ENCODE assay signal across 7 mouse cellular contexts in genomic region chr3:54756058-54756457, GRCm38 (mm10). TPM values are rescaled to one million over a fixed set of nuclear protein-coding genes. Genes with fewer than 3 reads are reported as not detected.
A peak's percentile ranks its signal among the peaks of the same experiment; 100 is the strongest.
DNase-seq lines count a peak whose midpoint lies in the region; ATAC-seq and TF ChIP-seq lines count a peak whose summit lies in the region.

No protein-coding gene starts in this region.

- 0% methylated on average over 11 of the region's 11 CpGs for WGBS in kidney, embryonic 14.5 days
- WGBS in liver, embryonic 12.5 days (ENCODE audit: insufficient replicate concordance) = 6% methylated on average over 11 of the region's 11 CpGs
- 1% methylated on average over 11 of the region's 11 CpGs for WGBS in neural tube, embryonic 13.5 days
- 9% methylated on average over 11 of the region's 11 CpGs for WGBS in thymus, adult 2 months

- H3K4me1 ChIP-seq in kidney, embryonic 14.5 days (ENCODE audit: control insufficient read depth, insufficient read depth, low read length) = peaks cover 9% of the 10 kb centered on the region; the same call in 1 of the 2 replicates
- 0 out of 2 replicates have a peak, but pooled peaks cover 7% of the 10 kb centered on the region for H3K4me1 ChIP-seq in liver, embryonic 12.5 days
- peaks cover 26% of the 10 kb centered on the region for H3K4me1 ChIP-seq in neural tube, embryonic 13.5 days (replicated peaks)
- H3K4me1 ChIP-seq in thymus, adult 2 months (replicated peaks; ENCODE audit: control insufficient read depth, insufficient read depth, low read length) = no peaks in the 10 kb centered on the region

- TF ChIP-seq POLR2A in thymus, adult 2 months (IDR thresholded peaks at IDR 0.05; ENCODE audit: control insufficient read depth, extremely low read depth, insufficient read depth, low read length, poor library complexity) = no peak

- no peaks in the 10 kb centered on the region for H3K27me3 ChIP-seq in kidney, embryonic 14.5 days (ENCODE audit: control insufficient read depth, insufficient read depth, low read length)
- H3K27me3 ChIP-seq in liver, embryonic 12.5 days (replicated peaks) = peaks cover 38% of the 10 kb centered on the region
- H3K27me3 ChIP-seq in neural tube, embryonic 13.5 days = peaks cover 11% of the 10 kb centered on the region
- no peaks in the 10 kb centered on the region; the same call in 1 of the 2 replicates for H3K27me3 ChIP-seq in thymus, adult 2 months (ENCODE audit: control insufficient read depth, insufficient read depth, low read length)

- peak overlapping the region; percentile 71 for H3K4me3 ChIP-seq in kidney, embryonic 14.5 days (ENCODE audit: low read length)
- H3K4me3 ChIP-seq in liver, embryonic 12.5 days = peak overlapping the region; percentile 52
- peak overlapping the region; percentile 68 for H3K4me3 ChIP-seq in neural tube, embryonic 13.5 days
- no peak overlapping the region for H3K4me3 ChIP-seq in thymus, adult 2 months (ENCODE audit: control insufficient read depth, insufficient read depth, low read length)

- H3K4me2 ChIP-seq in kidney, embryonic 14.5 days (replicated peaks; ENCODE audit: low read depth, low read length) = peak overlapping the region; percentile 99
- peak overlapping the region; percentile 72 for H3K4me2 ChIP-seq in liver, embryonic 12.5 days
- H3K4me2 ChIP-seq in neural tube, embryonic 13.5 days = peak overlapping the region; percentile 100

- peak overlapping the region; percentile 76; the same call in 1 of the 2 replicates for H3K9ac ChIP-seq in kidney, embryonic 14.5 days (ENCODE audit: low read depth, low read length)
- H3K9ac ChIP-seq in liver, embryonic 12.5 days = no peak overlapping the region
- H3K9ac ChIP-seq in neural tube, embryonic 13.5 days = peak overlapping the region; percentile 83

- DNase-seq in adrenal gland, postnatal 10 days = peak; percentile 50
- peak; percentile 36 for DNase-seq in cerebellum, adult 8-10 months
- DNase-seq in frontal cortex, adult 2 months (ENCODE audit: extremely low spot score in 1 of 2, low spot score in 1 of 2) = peak; percentile 17 to 67
- DNase-seq in thymus, adult 2 months = no peak

- ATAC-seq in kidney, embryonic 14.5 days (ENCODE audit: low FRiP score, low TSS enrichment) = peak; percentile 48; the same call in 1 of the 2 replicates
- ATAC-seq in liver, embryonic 12.5 days = no peak
- ATAC-seq in neural tube, embryonic 13.5 days (ENCODE audit: low read depth) = peak; percentile 4; the same call in 1 of the 2 replicates

- TF ChIP-seq CTCF in thymus, adult 2 months (IDR thresholded peaks at IDR 0.05; ENCODE audit: borderline replicate concordance, control insufficient read depth, extremely low read depth, insufficient read depth, low read length, poor library complexity) = no peak

- 0 out of 2 replicates have a peak, but pooled peaks cover 2% of the 10 kb centered on the region for H3K36me3 ChIP-seq in kidney, embryonic 14.5 days (ENCODE audit: control insufficient read depth, insufficient read depth, low read length)
- peaks cover 4% of the 10 kb centered on the region for H3K36me3 ChIP-seq in liver, embryonic 12.5 days
- H3K36me3 ChIP-seq in neural tube, embryonic 13.5 days = peaks cover 12% of the 10 kb centered on the region
- no peaks in the 10 kb centered on the region for H3K36me3 ChIP-seq in thymus, adult 2 months (ENCODE audit: control insufficient read depth, insufficient read depth, low read length)

- H3K9me3 ChIP-seq in kidney, embryonic 14.5 days (ENCODE audit: control insufficient read depth, low read length) = no peaks in the 10 kb centered on the region
- H3K9me3 ChIP-seq in liver, embryonic 12.5 days (replicated peaks) = no peaks in the 10 kb centered on the region
- no peaks in the 10 kb centered on the region for H3K9me3 ChIP-seq in neural tube, embryonic 13.5 days

- H3K27ac ChIP-seq in kidney, embryonic 14.5 days (ENCODE audit: low read depth, low read length) = peak overlapping the region; percentile 76
- no peak overlapping the region for H3K27ac ChIP-seq in liver, embryonic 12.5 days
- H3K27ac ChIP-seq in neural tube, embryonic 13.5 days (replicated peaks) = no peak overlapping the region
- no peak overlapping the region for H3K27ac ChIP-seq in thymus, adult 2 months (ENCODE audit: control insufficient read depth, insufficient read depth, low read length)

RNA-seq across cellular contexts. Expression of gene Smad9, which starts 0.7 kb away (rescaled TPM):
- total RNA-seq in adrenal gland, postnatal 10 days (2021) = 10 to 100 TPM in 1 of 2 experiments, 1 to 10 TPM in 1; 7.1 to 10.2 TPM
- polyA plus RNA-seq in frontal cortex, adult 2 months (2012; rRNA removed) = 5.7 and 6.2 TPM in 2 replicates
- polyA plus RNA-seq in kidney, embryonic 14.5 days (2014; fragmentation: Nextera tagmentation; extraction: Ambion mirVana) = 1.8 and 1.9 TPM in 2 replicates
- polyA plus RNA-seq in liver, embryonic 12.5 days (2016; fragmentation: Nextera tagmentation; extraction: Ambion mirVana) = 0.18 and 0.19 TPM in 2 replicates
- 0.44 and 0.70 TPM in 2 replicates for polyA plus RNA-seq in neural tube, embryonic 13.5 days (2015; fragmentation: Nextera tagmentation; extraction: Ambion mirVana)
- polyA plus RNA-seq in thymus, adult 2 months (2012; rRNA removed) = 0.20 and 0.36 TPM in 2 replicates

RNA-seq across cellular contexts. Expression of gene Alg5, which starts 20.7 kb away (rescaled TPM):
- total RNA-seq in adrenal gland, postnatal 10 days (2021) = 10 to 100 TPM; 35.2 TPM
- 24.7 and 29.4 TPM in 2 replicates for polyA plus RNA-seq in frontal cortex, adult 2 months (2012; rRNA removed)
- polyA plus RNA-seq in kidney, embryonic 14.5 days (2014; fragmentation: Nextera tagmentation; extraction: Ambion mirVana) = 62.7 and 66.3 TPM in 2 replicates
- 31.2 and 33.7 TPM in 2 replicates for polyA plus RNA-seq in liver, embryonic 12.5 days (2016; fragmentation: Nextera tagmentation; extraction: Ambion mirVana)
- 46.4 and 50.0 TPM in 2 replicates for polyA plus RNA-seq in neural tube, embryonic 13.5 days (2015; fragmentation: Nextera tagmentation; extraction: Ambion mirVana)
- polyA plus RNA-seq in thymus, adult 2 months (2012; rRNA removed) = 13.2 and 15.7 TPM in 2 replicates

RNA-seq across cellular contexts. Expression of gene Exosc8, which starts 20.9 kb away (rescaled TPM):
- 10 to 100 TPM; 41.0 to 44.4 TPM for total RNA-seq in adrenal gland, postnatal 10 days (2021)
- 48.6 and 49.4 TPM in 2 replicates for polyA plus RNA-seq in frontal cortex, adult 2 months (2012; rRNA removed)
- 182 and 185 TPM in 2 replicates for polyA plus RNA-seq in kidney, embryonic 14.5 days (2014; fragmentation: Nextera tagmentation; extraction: Ambion mirVana)
- 124 and 125 TPM in 2 replicates for polyA plus RNA-seq in liver, embryonic 12.5 days (2016; fragmentation: Nextera tagmentation; extraction: Ambion mirVana)
- polyA plus RNA-seq in neural tube, embryonic 13.5 days (2015; fragmentation: Nextera tagmentation; extraction: Ambion mirVana) = 58.9 and 69.9 TPM in 2 replicates
- 73.9 and 76.4 TPM in 2 replicates for polyA plus RNA-seq in thymus, adult 2 months (2012; rRNA removed)

RNA-seq across cellular contexts. Expression of gene Gm21958, which starts 41.9 kb away (rescaled TPM):
- total RNA-seq in adrenal gland, postnatal 10 days (2021) = not detected
- polyA plus RNA-seq in frontal cortex, adult 2 months (2012; rRNA removed) = not detected in 2 replicates
- polyA plus RNA-seq in kidney, embryonic 14.5 days (2014; fragmentation: Nextera tagmentation; extraction: Ambion mirVana) = 2.8 TPM in 1 of 2 replicates, not detected in the other
- not detected in 2 replicates for polyA plus RNA-seq in liver, embryonic 12.5 days (2016; fragmentation: Nextera tagmentation; extraction: Ambion mirVana)
- 0.53 TPM in 1 of 2 replicates, not detected in the other for polyA plus RNA-seq in neural tube, embryonic 13.5 days (2015; fragmentation: Nextera tagmentation; extraction: Ambion mirVana)
- polyA plus RNA-seq in thymus, adult 2 months (2012; rRNA removed) = not detected in 2 replicates

RNA-seq across cellular contexts. Expression of gene Rfxap, which starts 51.5 kb away (rescaled TPM):
- total RNA-seq in adrenal gland, postnatal 10 days (2021) = 10 to 100 TPM; 25.7 to 28.6 TPM
- polyA plus RNA-seq in frontal cortex, adult 2 months (2012; rRNA removed) = 48.9 and 71.2 TPM in 2 replicates
- 50.7 and 60.1 TPM in 2 replicates for polyA plus RNA-seq in kidney, embryonic 14.5 days (2014; fragmentation: Nextera tagmentation; extraction: Ambion mirVana)
- polyA plus RNA-seq in liver, embryonic 12.5 days (2016; fragmentation: Nextera tagmentation; extraction: Ambion mirVana) = 38.7 and 39.3 TPM in 2 replicates
- polyA plus RNA-seq in neural tube, embryonic 13.5 days (2015; fragmentation: Nextera tagmentation; extraction: Ambion mirVana) = 40.3 and 41.5 TPM in 2 replicates
- 29.8 and 42.3 TPM in 2 replicates for polyA plus RNA-seq in thymus, adult 2 months (2012; rRNA removed)
